Mouse (Mus musculus) limb, embryonic 13.5 days (tissue): ENCODE data around the gene Cfap73. TPM values are rescaled to one million over a fixed set of nuclear protein-coding genes. Genes with fewer than 3 reads are reported as not detected.

Experiments used
- polyA plus RNA-seq: library from polyadenylated mRNA; unstranded; fragments of >200 nt; fragmentation: Nextera tagmentation; extraction: Ambion mirVana; gene quantifications from 2 replicates; pipeline ENCODE4 v1.2.1, GENCODE M21; 2015

Cfap73 gene
- polyA plus RNA-seq, 1 experiment from 2014 or later = not detected

Other genes starting within 250 kb of the Cfap73 start
- gene Lhx5, start 202.5 kb downstream of the Cfap73 start, polyA plus RNA-seq = not detected in 2 replicates
- gene Sdsl, start 161.4 kb downstream of the Cfap73 start, polyA plus RNA-seq = 2.0 and 2.3 TPM in 2 replicates
- not detected in 2 replicates for gene Sds, start 157.7 kb downstream of the Cfap73 start, polyA plus RNA-seq
- gene Plbd2, start 130.6 kb downstream of the Cfap73 start, polyA plus RNA-seq = 55.9 and 58.8 TPM in 2 replicates
- 6.1 and 6.9 TPM in 2 replicates for gene Slc8b1, start 123.1 kb downstream of the Cfap73 start, polyA plus RNA-seq
- gene Tpcn1, start 45.6 kb downstream of the Cfap73 start, polyA plus RNA-seq = 23.7 and 24.0 TPM in 2 replicates
- gene Iqcd, start 45.2 kb downstream of the Cfap73 start, polyA plus RNA-seq = 0.68 and 0.69 TPM in 2 replicates
- gene Rita1, start 21.6 kb downstream of the Cfap73 start, polyA plus RNA-seq = 15.6 and 17.9 TPM in 2 replicates
- 46.5 and 47.2 TPM in 2 replicates for gene Ddx54, start 21.5 kb downstream of the Cfap73 start, polyA plus RNA-seq
- gene Rasal1, start 14.6 kb upstream of the Cfap73 start, polyA plus RNA-seq = 0.70 and 0.78 TPM in 2 replicates
- 5.1 and 5.6 TPM in 2 replicates for gene Dtx1, start 77.7 kb upstream of the Cfap73 start, polyA plus RNA-seq
- gene Oas2, start 115.6 kb upstream of the Cfap73 start, polyA plus RNA-seq = 0.22 TPM in 2 replicates
- gene Oas3, start 143.4 kb upstream of the Cfap73 start, polyA plus RNA-seq = 0.18 and 0.20 TPM in 2 replicates
- not detected in 2 replicates for gene Oas1e, start 161.3 kb upstream of the Cfap73 start, polyA plus RNA-seq
- 0.24 and 0.37 TPM in 2 replicates for gene Oas1c, start 178.3 kb upstream of the Cfap73 start, polyA plus RNA-seq
- gene Oas1f, start 213.1 kb upstream of the Cfap73 start, polyA plus RNA-seq = not detected in 2 replicates
- not detected in 2 replicates for gene Oas1h, start 227.2 kb upstream of the Cfap73 start, polyA plus RNA-seq